Mouse (Mus musculus) naive thymus-derived CD4-positive, alpha-beta T cell, adult 2 months (primary cell): ENCODE measurements around the gene Scnn1b.

Source experiments
- DNase-seq: peaks from one replicate; pipeline ENCODE4 v3.0.0-alpha.2; 2011; ENCODE audit warnings: low read depth

Gene Scnn1b

DNA sequence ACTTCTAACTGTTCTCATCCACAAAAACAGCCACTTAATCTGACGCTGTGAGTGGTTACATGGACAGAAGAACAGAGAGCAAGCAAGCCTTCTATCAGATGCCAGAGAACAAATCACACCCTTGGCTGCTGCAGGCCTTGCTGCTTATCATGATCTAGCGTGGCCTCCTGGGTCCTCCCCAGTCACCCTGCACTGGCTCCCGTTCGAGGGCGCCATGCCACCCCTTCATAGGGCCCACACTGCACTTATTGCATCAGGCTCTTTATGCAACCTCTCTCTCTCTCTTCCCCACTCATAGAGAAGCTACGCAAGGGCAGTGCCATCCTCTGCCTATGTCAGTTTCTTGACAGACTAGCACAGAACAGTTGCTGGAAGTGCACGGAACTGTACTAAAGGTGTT is 101.3 kb downstream of the Scnn1b start:
- DNase-seq: no peak
